Mouse (Mus musculus) stomach, postnatal 0 days (tissue): ENCODE measurements around the gene Mthfs. TPM values are rescaled to one million over a fixed set of nuclear protein-coding genes. Genes with fewer than 3 reads are reported as not detected.

Experiments
- ATAC-seq: fragments of 200-750 bp; cut with Nextera tagmentation; 2 replicates; pipeline ENCODE4 v1.8.0; 2017; ENCODE audit not compliant: low FRiP score, low TSS enrichment
- DNase-seq: peaks from one replicate; pipeline ENCODE4 v3.0.0-alpha.2; 2016; ENCODE audit warnings: low spot score
- H3K27ac ChIP-seq: fragments of 300-500 bp; sonication (generic); replicated peaks from 2 replicates; pipeline ENCODE4 v1.5.1; 2014; ENCODE audit warnings: mild to moderate bottlenecking, control low read depth
- H3K27me3 ChIP-seq: fragments of 300-500 bp; sonication (generic); 2 replicates; pipeline ENCODE4 v1.6.1; 2014; ENCODE audit warnings: low read length; ENCODE audit not compliant: control insufficient read depth, insufficient read depth
- H3K36me3 ChIP-seq: fragments of 300-500 bp; sonication (generic); 2 replicates; pipeline ENCODE4 v1.6.1; 2014; ENCODE audit warnings: low read length, mixed read lengths; ENCODE audit not compliant: control insufficient read depth, insufficient read depth
- H3K4me1 ChIP-seq: fragments of 300-500 bp; sonication (generic); replicated peaks from 2 replicates; pipeline ENCODE4 v1.6.1; 2014; ENCODE audit warnings: antibody characterized with exemption; ENCODE audit not compliant: control insufficient read depth, insufficient read depth
- H3K4me2 ChIP-seq: fragments of 300-500 bp; sonication (generic); replicated peaks from 2 replicates; pipeline ENCODE4 v1.6.1; 2014; ENCODE audit warnings: low read depth, mild to moderate bottlenecking, control low read depth, moderate library complexity
- H3K4me3 ChIP-seq: fragments of 300-500 bp; sonication (generic); 2 replicates; pipeline ENCODE4 v1.5.1; 2014; ENCODE audit warnings: low read depth, low read length, control low read depth
- H3K9ac ChIP-seq: fragments of 300-500 bp; sonication (generic); 2 replicates; pipeline ENCODE4 v1.6.1; 2014; ENCODE audit warnings: mild to moderate bottlenecking, low read length, control low read depth, mixed read lengths
- H3K9me3 ChIP-seq: fragments of 300-500 bp; sonication (generic); 2 replicates; pipeline ENCODE4 v1.6.1; 2016; ENCODE audit warnings: low read length; ENCODE audit not compliant: control insufficient read depth
- CTCF ChIP-seq: IDR thresholded peaks from 2 replicates; pipeline ENCODE4 v1.5.1; 2016; ENCODE audit warnings: antibody characterized with exemption, low read depth, mild to moderate bottlenecking, moderate library complexity
- EP300 ChIP-seq: optimal IDR thresholded peaks from 2 replicates; pipeline ENCODE3; 2016; ENCODE audit warnings: antibody characterized with exemption
- WGBS: fragments of 180-500 bp; shearing (Covaris S2); extraction: QIAGEN DNeasy Blood & Tissue Kit; methylation state at CpG from one replicate; pipeline ENCODE4 v1.1.7; 2014; 5-methylcytosine and 5-hydroxymethylcytosine counted together
- polyA plus RNA-seq: library from polyadenylated mRNA; unstranded; fragments of >200 nt; fragmentation: Nextera tagmentation; extraction: Ambion mirVana; gene quantifications from 2 replicates; pipeline ENCODE4 v1.2.1, GENCODE M21; 2015

Gene Mthfs
- polyA plus RNA-seq, 1 experiment from 2014 or later: 32.2 TPM

DNA sequence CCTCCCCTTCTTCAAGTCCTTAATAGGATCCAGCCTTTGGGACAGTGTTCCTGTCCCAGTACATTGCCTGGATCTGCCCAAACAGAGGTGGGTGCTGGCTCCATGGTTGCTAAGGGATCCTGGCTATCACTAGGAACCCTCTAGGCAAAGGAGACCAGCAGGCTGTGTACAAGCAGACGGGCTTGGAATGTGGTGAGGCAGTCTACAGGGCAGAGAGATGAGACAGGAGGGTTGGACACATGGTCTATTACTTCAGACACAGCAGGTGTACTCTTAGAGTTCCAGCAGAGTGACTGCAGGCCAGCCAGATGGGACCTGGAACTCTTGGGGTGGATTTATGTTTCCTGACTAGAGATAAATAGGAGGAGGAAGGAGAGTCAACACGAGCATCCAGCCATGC is 59.9 kb downstream of the Mthfs start:
- no peak overlapping the region for H3K27ac ChIP-seq
- H3K27me3 ChIP-seq: no peaks in the 10 kb centered on the region
- TF ChIP-seq EP300: no peak
- TF ChIP-seq CTCF: no peak
- no peak for DNase-seq
- ATAC-seq: no peak
- WGBS: 61% methylated on average over 2 of the region's 2 CpGs
- no peaks in the 10 kb centered on the region for H3K4me1 ChIP-seq
- no peaks in the 10 kb centered on the region for H3K9me3 ChIP-seq
- H3K36me3 ChIP-seq: no peaks in the 10 kb centered on the region
- H3K4me3 ChIP-seq: no peak overlapping the region
- H3K9ac ChIP-seq: no peak overlapping the region
- H3K4me2 ChIP-seq: no peak overlapping the region

DNA sequence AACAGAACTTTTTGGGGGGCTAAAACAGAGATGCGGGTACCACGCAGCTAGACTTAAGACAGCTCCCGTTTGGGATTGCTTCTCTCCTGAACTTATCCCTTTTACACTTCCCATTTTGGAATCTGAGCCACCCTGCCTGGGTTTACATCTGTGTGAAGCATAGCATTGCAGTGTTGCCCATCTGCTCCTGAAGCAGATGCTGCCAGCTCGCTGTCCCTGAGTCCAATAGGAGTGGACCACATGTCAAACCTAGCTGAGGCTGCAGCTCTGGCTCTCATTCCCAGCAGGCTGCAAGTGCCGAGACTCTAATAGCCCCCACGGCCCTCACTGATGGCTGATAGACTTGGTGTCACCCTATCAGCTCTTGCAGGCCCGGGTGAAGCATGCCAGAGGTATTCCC is 63.3 kb downstream of the Mthfs start:
- 77% methylated on average over 7 of the region's 7 CpGs for WGBS
- TF ChIP-seq CTCF (no peak), EP300 (no peak)

GRCm38 (mm10) chr9:89278207-89278606 is 67.7 kb downstream of the Mthfs start:
- DNase-seq (no peak), ATAC-seq (no peak)
- H3K9me3 ChIP-seq: no peaks in the 10 kb centered on the region
- no peak overlapping the region for H3K4me3 ChIP-seq
- H3K27me3 ChIP-seq: no peaks in the 10 kb centered on the region
- no peaks in the 10 kb centered on the region for H3K4me1 ChIP-seq
- no peak overlapping the region for H3K9ac ChIP-seq
- H3K36me3 ChIP-seq: no peaks in the 10 kb centered on the region
- no peak overlapping the region for H3K4me2 ChIP-seq
- TF ChIP-seq EP300 (no peak), CTCF (no peak)
- WGBS: 57% methylated on average over 8 of the region's 8 CpGs
- no peak overlapping the region for H3K27ac ChIP-seq

More for the DNA sequence above, 63.3 kb downstream of the Mthfs start:
- Histone ChIP-seq H3K4me2 (no peak overlapping the region), H3K36me3 (no peaks in the 10 kb centered on the region), H3K9ac (no peak overlapping the region), H3K27ac (no peak overlapping the region), H3K27me3 (no peaks in the 10 kb centered on the region), H3K4me3 (no peak overlapping the region), H3K9me3 (no peaks in the 10 kb centered on the region), H3K4me1 (no peaks in the 10 kb centered on the region)
- DNase-seq: no peak
- ATAC-seq: no peak

GRCm38 (mm10) chr9:89282374-89283068 is 72.0 kb downstream of the Mthfs start:
- ATAC-seq: no peak
- WGBS: 75% methylated on average over 2 of the region's 2 CpGs
- H3K4me2 ChIP-seq: no peak overlapping the region
- H3K9ac ChIP-seq: no peak overlapping the region
- H3K27ac ChIP-seq: no peak overlapping the region
- H3K9me3 ChIP-seq: no peaks in the 10 kb centered on the region
- H3K36me3 ChIP-seq: no peaks in the 10 kb centered on the region
- TF ChIP-seq EP300 (no peak), CTCF (no peak)
- H3K27me3 ChIP-seq: no peaks in the 10 kb centered on the region
- DNase-seq: no peak
- no peaks in the 10 kb centered on the region for H3K4me1 ChIP-seq
- H3K4me3 ChIP-seq: no peak overlapping the region

DNA sequence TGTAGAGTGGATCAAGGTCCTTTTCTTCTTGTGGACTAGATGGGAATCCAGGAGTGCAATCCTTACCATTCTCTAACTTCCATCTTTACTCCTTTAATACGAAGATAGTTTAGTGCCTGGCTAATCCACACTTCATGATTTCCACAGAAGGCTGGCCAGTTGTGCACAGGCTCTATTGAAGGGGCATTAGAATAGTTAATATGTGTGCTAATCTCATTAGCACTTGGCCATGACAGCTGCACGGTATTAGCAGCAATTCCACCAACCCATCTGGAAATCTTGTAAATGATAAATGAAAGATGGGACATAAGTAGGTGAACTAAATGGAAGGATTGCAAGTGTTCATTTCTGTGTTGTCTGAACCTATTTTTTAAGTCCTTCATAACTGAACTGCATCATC is 77.6 kb downstream of the Mthfs start:
- 68% methylated on average over 2 of the region's 2 CpGs for WGBS
- no peak overlapping the region for H3K9ac ChIP-seq
- DNase-seq (no peak), ATAC-seq (no peak)
- no peaks in the 10 kb centered on the region for H3K36me3 ChIP-seq
- TF ChIP-seq CTCF (no peak), EP300 (no peak)
- H3K27ac ChIP-seq: no peak overlapping the region
- H3K9me3 ChIP-seq: no peaks in the 10 kb centered on the region
- H3K27me3 ChIP-seq: no peaks in the 10 kb centered on the region
- no peak overlapping the region for H3K4me2 ChIP-seq
- no peak overlapping the region for H3K4me3 ChIP-seq
- H3K4me1 ChIP-seq: no peaks in the 10 kb centered on the region

DNA sequence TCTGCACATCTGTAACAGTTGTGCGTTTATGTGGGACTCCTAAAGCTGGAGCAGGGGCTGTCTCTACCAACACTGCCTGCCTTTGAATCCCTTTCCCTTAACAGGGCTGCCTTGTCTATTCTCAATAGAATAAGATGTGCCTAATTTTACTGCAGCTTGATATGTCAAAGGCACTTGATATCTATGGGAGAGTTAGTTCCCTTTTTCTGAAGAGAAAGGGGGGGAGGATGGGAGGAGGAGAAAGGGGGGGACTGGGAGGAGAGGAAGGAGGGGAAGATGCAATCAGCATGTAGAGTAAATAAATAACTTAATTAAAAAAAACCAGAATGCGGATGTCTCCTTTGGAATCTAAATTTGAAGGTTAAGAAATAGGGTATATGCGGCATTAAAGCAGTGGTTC is 82.9 kb downstream of the Mthfs start:
- H3K4me3 ChIP-seq: no peak overlapping the region
- H3K4me2 ChIP-seq: no peak overlapping the region
- TF ChIP-seq CTCF (no peak), EP300 (no peak)
- no peaks in the 10 kb centered on the region for H3K36me3 ChIP-seq
- H3K4me1 ChIP-seq: no peaks in the 10 kb centered on the region
- ATAC-seq (no peak), DNase-seq (no peak)
- no peak overlapping the region for H3K9ac ChIP-seq
- WGBS: 61% methylated on average over 3 of the region's 3 CpGs
- H3K9me3 ChIP-seq: no peaks in the 10 kb centered on the region
- no peaks in the 10 kb centered on the region for H3K27me3 ChIP-seq
- H3K27ac ChIP-seq: no peak overlapping the region
